In genomic region chr17:56368291-56368790, GRCm38 (mm10) we compare ENCODE assay signal across 24 mouse cellular contexts. TPM values are rescaled to one million over a fixed set of nuclear protein-coding genes. Genes with fewer than 3 reads are reported as not detected.
DNase-seq lines count a peak whose midpoint lies in the region; ATAC-seq and TF ChIP-seq lines count a peak whose summit lies in the region.
"Had no signal": no experiment of that assay in that cellular context is flagged by ENCODE, and none has a peak within 500 bp of the region (broad histone marks: within the 10 kb centered on the region; RNA-seq: fewer than 3 reads in every experiment).

No protein-coding gene starts in this region.

- H3K4me1 ChIP-seq in forebrain, embryonic 15.5 days, result peaks cover 39% of the 10 kb centered on the region
- peaks cover 8% of the 10 kb centered on the region; the same call in 1 of the 2 replicates for H3K4me1 ChIP-seq in forebrain, postnatal 0 days (ENCODE audit: insufficient read depth)
- peaks cover 46% of the 10 kb centered on the region for H3K4me1 ChIP-seq in midbrain, embryonic 13.5 days (replicated peaks)
- peaks cover 4% of the 10 kb centered on the region; the same call in 1 of the 2 replicates for H3K4me1 ChIP-seq in midbrain, embryonic 16.5 days (ENCODE audit: control insufficient read depth, insufficient read depth, low read length)
- H3K4me1 ChIP-seq in hindbrain, postnatal 0 days (ENCODE audit: insufficient read depth, low read length), result peaks cover 11% of the 10 kb centered on the region; the same call in 1 of the 2 replicates

- TF ChIP-seq CTCF in forebrain, postnatal 0 days (IDR thresholded peaks at IDR 0.05; ENCODE audit: low read depth), result no peak
- TF ChIP-seq CTCF in hindbrain, postnatal 0 days (IDR thresholded peaks at IDR 0.05; ENCODE audit: low read depth), result no peak

- no peak overlapping the region for H3K9ac ChIP-seq in forebrain, embryonic 15.5 days (replicated peaks)
- no peak overlapping the region; the same call in 1 of the 2 replicates for H3K9ac ChIP-seq in forebrain, postnatal 0 days
- no peak overlapping the region for H3K9ac ChIP-seq in midbrain, embryonic 13.5 days (replicated peaks)
- H3K9ac ChIP-seq in midbrain, embryonic 16.5 days (ENCODE audit: low read depth, low read length), result no peak overlapping the region
- H3K9ac ChIP-seq in hindbrain, postnatal 0 days (replicated peaks; ENCODE audit: low read length), result no peak overlapping the region
- H3K9ac ChIP-seq: heart, embryonic 12.5 days had no signal

- H3K27ac ChIP-seq in forebrain, embryonic 15.5 days (replicated peaks), result peak overlapping the region; percentile 44
- H3K27ac ChIP-seq in forebrain, postnatal 0 days (ENCODE audit: low read depth, low read length), result no peak overlapping the region
- 0 out of 2 replicates have a peak overlapping the region, but pooled peaks have one; percentile 51 for H3K27ac ChIP-seq in midbrain, embryonic 13.5 days
- no peak overlapping the region for H3K27ac ChIP-seq in midbrain, embryonic 16.5 days (ENCODE audit: low read length)
- H3K27ac ChIP-seq in hindbrain, postnatal 0 days, result peak overlapping the region; percentile 22; the same call in 1 of the 2 replicates
- H3K27ac ChIP-seq: embryonic facial prominence, embryonic 10.5 days had no signal

- peaks cover 24% of the 10 kb centered on the region; the same call in 1 of the 2 replicates for H3K36me3 ChIP-seq in forebrain, embryonic 15.5 days
- peaks cover 56% of the 10 kb centered on the region for H3K36me3 ChIP-seq in forebrain, postnatal 0 days (ENCODE audit: insufficient read depth)
- H3K36me3 ChIP-seq in midbrain, embryonic 13.5 days, result peaks cover 84% of the 10 kb centered on the region
- H3K36me3 ChIP-seq in midbrain, embryonic 16.5 days (ENCODE audit: control insufficient read depth, insufficient read depth, low read length), result peaks cover 25% of the 10 kb centered on the region
- peaks cover 14% of the 10 kb centered on the region for H3K36me3 ChIP-seq in hindbrain, postnatal 0 days (ENCODE audit: insufficient read depth, low read length)

- no peak overlapping the region for H3K4me3 ChIP-seq in forebrain, embryonic 15.5 days
- no peak overlapping the region for H3K4me3 ChIP-seq in forebrain, postnatal 0 days (ENCODE audit: low read depth, low read length)
- no peak overlapping the region for H3K4me3 ChIP-seq in midbrain, embryonic 13.5 days (replicated peaks)
- H3K4me3 ChIP-seq in midbrain, embryonic 16.5 days (ENCODE audit: low read depth, low read length), result no peak overlapping the region
- H3K4me3 ChIP-seq in hindbrain, postnatal 0 days (ENCODE audit: low read length), result no peak overlapping the region
- H3K4me3 ChIP-seq: embryonic facial prominence, embryonic 10.5 days; heart, embryonic 12.5 days; left cerebral cortex, adult 2 months had no signal

- WGBS in forebrain, embryonic 15.5 days, result 69% methylated on average over 6 of the region's 6 CpGs
- WGBS in forebrain, postnatal 0 days, result 69% methylated on average over 6 of the region's 6 CpGs
- WGBS in midbrain, embryonic 13.5 days, result 82% methylated on average over 6 of the region's 6 CpGs
- WGBS in midbrain, embryonic 16.5 days, result 89% methylated on average over 6 of the region's 6 CpGs
- 75% methylated on average over 6 of the region's 6 CpGs for WGBS in hindbrain, postnatal 0 days

- intact Hi-C loops in left cerebral cortex, postnatal 10 days (cut with DNase I), result no loop called here

- ATAC-seq in forebrain, embryonic 15.5 days (replicated peaks), result peak; percentile 21; the same call in 1 of the 2 replicates
- ATAC-seq in forebrain, postnatal 0 days, result no peak
- ATAC-seq in midbrain, embryonic 13.5 days, result no peak
- no peak for ATAC-seq in midbrain, embryonic 16.5 days
- ATAC-seq in hindbrain, postnatal 0 days, result 0 out of 2 replicates have a peak, but pooled peaks have one; percentile 11
- ATAC-seq: CD4-positive, CD25-positive, alpha-beta regulatory T cell, adult 4 months; intestine, postnatal 0 days; Patski had no signal

- no peak for DNase-seq in forebrain, postnatal 0 days
- peak; percentile 82 for DNase-seq in Muller cell, postnatal 12 days (ENCODE audit: inconsistent ontology term)
- no peak for DNase-seq in hindbrain, postnatal 0 days (ENCODE audit: low spot score)
- DNase-seq in left cerebral cortex, postnatal 10 days (ENCODE audit: extremely low spot score in 1 of 2, low spot score in 2 of 2), result no peak
- no peak for DNase-seq in urinary bladder, postnatal 36 days (ENCODE audit: low spot score in 2 of 2)
- DNase-seq: adrenal gland, postnatal 36 days; cerebellum, adult 11-12 months; cerebellum, postnatal 10 days; gastrocnemius, postnatal 14 days; heart, adult 11 months; heart, postnatal 10 days; kidney, postnatal 36 days; lung, postnatal 4 days; right cerebral cortex, postnatal 14 days; spleen, adult 18-20 months had no signal

- H3K27me3 ChIP-seq in forebrain, embryonic 15.5 days, result no peaks in the 10 kb centered on the region
- H3K27me3 ChIP-seq in forebrain, postnatal 0 days (ENCODE audit: insufficient read depth, low read length), result no peaks in the 10 kb centered on the region
- no peaks in the 10 kb centered on the region for H3K27me3 ChIP-seq in midbrain, embryonic 13.5 days
- H3K27me3 ChIP-seq in midbrain, embryonic 16.5 days (ENCODE audit: control insufficient read depth, insufficient read depth, low read depth, low read length), result no peaks in the 10 kb centered on the region
- H3K27me3 ChIP-seq in hindbrain, postnatal 0 days (ENCODE audit: insufficient read depth, low read length), result no peaks in the 10 kb centered on the region
- H3K27me3 ChIP-seq: heart, embryonic 12.5 days; Patski had no signal

- no peak overlapping the region for H3K4me2 ChIP-seq in forebrain, embryonic 15.5 days (replicated peaks)
- H3K4me2 ChIP-seq in forebrain, postnatal 0 days (ENCODE audit: low read depth), result no peak overlapping the region
- H3K4me2 ChIP-seq in midbrain, embryonic 13.5 days (replicated peaks), result no peak overlapping the region
- H3K4me2 ChIP-seq in midbrain, embryonic 16.5 days (ENCODE audit: low read length), result no peak overlapping the region
- no peak overlapping the region for H3K4me2 ChIP-seq in hindbrain, postnatal 0 days (ENCODE audit: low read depth, low read length)
- H3K4me2 ChIP-seq: heart, embryonic 12.5 days had no signal

- no peaks in the 10 kb centered on the region for H3K9me3 ChIP-seq in forebrain, embryonic 15.5 days
- no peaks in the 10 kb centered on the region for H3K9me3 ChIP-seq in forebrain, postnatal 0 days (ENCODE audit: low read length)
- H3K9me3 ChIP-seq in midbrain, embryonic 13.5 days, result no peaks in the 10 kb centered on the region
- no peaks in the 10 kb centered on the region for H3K9me3 ChIP-seq in midbrain, embryonic 16.5 days (replicated peaks; ENCODE audit: control insufficient read depth, low read length, poor library complexity, severe bottlenecking)
- H3K9me3 ChIP-seq in hindbrain, postnatal 0 days (ENCODE audit: low read length), result no peaks in the 10 kb centered on the region
- H3K9me3 ChIP-seq: embryonic facial prominence, embryonic 10.5 days; heart, embryonic 12.5 days had no signal

RNA-seq across cellular contexts. Expression of gene Kdm4b, which starts 42.5 kb away (rescaled TPM):
- polyA plus RNA-seq in forebrain, embryonic 15.5 days (2015; fragmentation: Nextera tagmentation; extraction: Ambion mirVana), result 81.2 and 81.5 TPM in 2 replicates
- 107 and 133 TPM in 2 replicates for total RNA-seq in forebrain, postnatal 0 days (2014; rRNA removed)
- 46.8 and 53.2 TPM in 2 replicates for polyA plus RNA-seq in forebrain, postnatal 0 days (2015; fragmentation: Nextera tagmentation; extraction: Ambion mirVana)
- polyA plus RNA-seq in midbrain, embryonic 13.5 days (2015; fragmentation: Nextera tagmentation; extraction: Ambion mirVana), result 62.1 and 77.3 TPM in 2 replicates
- polyA plus RNA-seq in midbrain, embryonic 16.5 days (2015; fragmentation: Nextera tagmentation; extraction: Ambion mirVana), result 63.7 and 75.3 TPM in 2 replicates
- 137 and 144 TPM in 2 replicates for total RNA-seq in hindbrain, postnatal 0 days (2014; rRNA removed)
- 42.5 and 42.6 TPM in 2 replicates for polyA plus RNA-seq in hindbrain, postnatal 0 days (2015; fragmentation: Nextera tagmentation; extraction: Ambion mirVana)
- total RNA-seq in left cerebral cortex, postnatal 10 days (2021), result 10 to 100 TPM; 82.9 to 83.5 TPM

Comparison
In these comparisons a context has a peak if more than half of its experiments do, and no peak if none do; other contexts are left out.
1. ATAC-seq: peak in forebrain, embryonic 15.5 days (single experiment) and hindbrain, postnatal 0 days (single experiment); none in forebrain, postnatal 0 days (single experiment), midbrain, embryonic 13.5 days (single experiment) and midbrain, embryonic 16.5 days (single experiment).
2. H3K27ac ChIP-seq: peak in forebrain, embryonic 15.5 days (single experiment), midbrain, embryonic 13.5 days (single experiment) and hindbrain, postnatal 0 days (single experiment); none in forebrain, postnatal 0 days (single experiment) and midbrain, embryonic 16.5 days (single experiment).